Mouse (Mus musculus) liver, adult (tissue): Measurements from ENCODE around the gene Tex46.

Experiments
- GATA4 ChIP-seq: IDR thresholded peaks from 2 replicates; pipeline ENCODE4 v1.6.1; 2014; ENCODE audit warnings: mild to moderate bottlenecking, low read length; ENCODE audit not compliant: insufficient replicate concordance

Gene Tex46

DNA sequence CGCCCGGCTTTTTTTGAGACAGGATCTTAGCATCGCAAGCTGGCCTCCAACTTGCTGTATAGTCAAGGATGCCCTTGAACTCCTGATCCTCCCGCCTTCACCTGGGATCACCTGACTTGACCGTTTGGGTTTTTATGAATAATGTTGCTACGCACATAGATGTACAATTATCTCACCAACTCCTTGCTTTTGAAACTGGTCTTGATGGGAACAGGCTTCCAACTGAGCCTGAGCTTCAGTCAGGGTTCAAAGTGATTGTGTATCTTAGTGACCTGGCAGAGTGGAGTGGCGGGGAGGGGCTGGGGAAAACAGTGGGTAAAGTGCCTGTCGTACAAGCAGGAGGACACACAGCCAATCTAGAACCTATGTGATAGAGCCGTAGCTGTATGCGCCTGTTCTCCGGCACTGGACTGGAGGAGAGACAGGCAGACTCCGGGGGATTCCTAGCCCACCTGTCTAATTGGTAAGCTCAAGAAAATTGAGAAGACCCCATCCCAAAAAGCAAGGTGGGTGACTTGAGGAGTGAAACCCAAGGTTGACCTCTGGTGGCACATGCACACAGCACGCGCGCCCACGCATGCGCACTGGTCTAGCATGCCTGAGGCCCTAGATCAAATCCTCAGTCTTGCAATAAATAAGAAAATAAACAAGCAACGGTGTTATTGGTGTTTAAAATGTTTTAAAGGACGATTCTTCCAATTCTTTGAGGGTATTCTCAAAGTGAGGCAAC, 4.3 kb upstream of the Tex46 start:
- no peak for TF ChIP-seq GATA4

DNA sequence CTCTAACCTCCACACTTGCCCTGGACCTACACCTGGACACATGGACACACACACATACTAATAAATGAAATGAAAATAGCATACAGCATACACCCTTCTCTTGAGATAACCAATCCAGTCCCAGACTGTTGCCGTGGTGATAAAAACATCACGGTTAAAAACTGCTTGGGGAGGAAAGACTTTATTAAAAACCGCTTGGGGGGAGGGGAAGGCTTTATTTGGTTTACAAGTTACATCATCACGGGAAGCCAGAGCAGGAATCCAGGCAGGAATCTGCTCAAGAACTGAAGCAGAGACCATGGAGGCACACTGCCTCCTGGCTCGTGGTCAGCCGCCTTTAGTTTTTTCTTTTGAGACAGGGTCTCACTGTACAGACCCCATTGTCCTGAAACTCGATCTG, 3.4 kb downstream of the Tex46 start:
- no peak for TF ChIP-seq GATA4

DNA sequence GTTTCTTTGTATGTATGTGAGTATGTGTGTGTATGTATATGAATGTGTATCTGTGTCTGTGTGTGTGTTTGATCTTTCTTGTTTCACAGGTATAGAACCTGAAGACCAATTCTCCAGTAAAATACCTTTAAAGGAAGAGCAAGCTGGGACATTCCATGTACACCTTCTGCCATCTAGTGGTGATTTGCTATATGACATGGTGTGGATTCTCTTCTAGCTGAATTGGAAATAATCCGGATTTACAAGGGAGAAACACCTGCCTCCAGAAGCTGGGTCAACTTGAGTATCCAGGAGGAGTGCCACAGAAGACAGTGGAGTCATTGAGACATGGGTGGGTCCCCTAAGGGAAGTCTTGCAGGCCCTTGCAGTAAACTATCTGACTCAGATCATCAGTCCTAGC, 11.1 kb downstream of the Tex46 start:
- no peak for TF ChIP-seq GATA4

DNA sequence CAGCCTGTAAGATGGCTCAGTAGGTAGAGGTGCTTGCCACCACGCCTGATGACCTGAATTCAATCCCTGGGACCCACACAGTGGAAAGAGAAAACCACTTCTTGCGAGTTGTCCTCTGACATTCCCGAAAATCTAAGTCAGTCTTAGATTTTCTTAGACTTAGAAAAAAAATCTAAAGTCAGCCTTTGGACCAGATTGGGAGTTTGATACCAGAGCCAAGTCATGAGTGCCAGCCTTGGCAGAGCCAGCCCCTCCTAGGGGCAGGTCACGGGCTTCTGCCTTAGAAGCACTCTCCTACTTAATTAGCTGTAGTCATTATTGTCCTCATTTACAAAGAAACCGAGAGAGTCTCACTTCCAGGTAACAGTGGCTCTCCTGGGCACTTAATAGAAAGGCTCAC, 11.7 kb downstream of the Tex46 start:
- no peak for TF ChIP-seq GATA4

DNA sequence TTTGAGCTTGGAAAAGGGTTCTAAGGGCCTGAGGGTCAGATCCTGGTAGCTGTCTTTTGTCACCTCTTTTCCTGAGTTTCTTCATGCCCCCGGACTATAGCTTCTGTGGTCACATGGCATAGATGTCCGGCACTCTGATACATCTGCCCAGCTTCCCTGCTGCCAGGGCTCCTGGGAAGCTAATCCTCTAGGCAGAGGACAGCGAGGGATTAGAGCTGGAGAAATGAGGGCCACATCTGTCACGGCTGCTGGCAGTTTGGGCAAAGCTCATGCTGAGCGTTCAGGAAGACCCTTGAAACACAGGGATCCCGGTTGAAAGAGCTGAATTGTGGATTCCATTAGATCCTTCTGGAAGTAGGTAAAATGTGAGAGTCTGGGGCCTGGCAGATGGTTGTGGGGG, 12.2 kb downstream of the Tex46 start, which contains the start of gene Lactbl1:
Lactbl1 (plus strand) TSS at position 234 of the 400 bp plus-strand sequence.
- TF ChIP-seq GATA4 = no peak

DNA sequence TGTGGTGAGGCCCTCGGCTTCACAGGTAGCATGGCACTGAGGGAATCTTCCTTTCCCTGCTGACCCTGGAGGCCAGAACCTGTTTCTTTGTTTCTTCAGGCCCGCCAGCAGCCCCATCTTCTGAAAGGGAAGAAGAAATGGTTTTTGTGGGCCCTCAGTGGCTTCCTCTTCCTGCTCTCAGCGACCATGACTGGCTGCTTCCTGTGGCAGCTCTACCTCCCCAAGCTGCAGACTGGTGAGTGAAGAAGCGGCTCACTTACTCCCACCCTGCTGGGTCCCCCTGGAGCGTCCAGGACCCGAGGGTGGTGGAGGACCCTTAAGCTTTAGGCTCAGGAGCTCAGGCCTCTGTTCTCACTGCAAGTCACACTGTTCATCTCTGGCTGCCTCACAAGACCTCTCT, 16.4 kb downstream of the Tex46 start:
- no peak for TF ChIP-seq GATA4

DNA sequence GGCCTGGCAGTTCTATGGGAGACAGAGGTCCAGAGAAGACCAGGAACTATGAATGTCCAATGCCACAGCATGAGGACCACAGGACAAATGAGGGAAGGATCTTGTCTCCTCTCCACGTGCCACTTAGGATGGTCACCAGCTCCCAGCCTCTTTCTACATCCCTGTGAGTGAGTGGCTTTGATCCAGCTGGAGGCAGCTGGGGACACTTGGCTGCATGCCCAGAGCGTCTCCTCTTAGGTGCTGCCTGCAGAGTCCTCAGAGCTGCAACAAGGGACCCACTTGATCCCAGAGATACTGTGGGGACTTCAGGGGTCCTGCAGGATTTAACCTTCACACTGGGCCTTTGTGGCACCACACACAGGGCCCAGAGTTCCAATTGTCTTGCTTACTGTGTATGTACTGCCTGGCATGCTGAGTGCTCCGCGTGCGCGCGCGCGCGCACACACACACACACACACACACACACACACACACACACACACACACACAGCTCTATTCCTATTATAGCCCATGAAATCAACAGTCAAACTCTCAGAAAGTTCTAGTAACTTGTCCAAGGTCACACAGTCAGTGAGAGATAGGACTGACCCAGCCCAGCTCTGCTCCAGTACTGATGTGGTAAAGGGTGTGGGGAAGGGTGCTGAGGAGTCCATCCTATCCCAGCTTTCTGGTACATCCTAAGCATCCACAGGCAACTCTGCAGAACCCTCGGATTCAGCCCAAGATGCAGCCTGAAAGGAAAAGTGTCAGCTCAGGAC, 21.2 kb downstream of the Tex46 start:
- no peak for TF ChIP-seq GATA4

DNA sequence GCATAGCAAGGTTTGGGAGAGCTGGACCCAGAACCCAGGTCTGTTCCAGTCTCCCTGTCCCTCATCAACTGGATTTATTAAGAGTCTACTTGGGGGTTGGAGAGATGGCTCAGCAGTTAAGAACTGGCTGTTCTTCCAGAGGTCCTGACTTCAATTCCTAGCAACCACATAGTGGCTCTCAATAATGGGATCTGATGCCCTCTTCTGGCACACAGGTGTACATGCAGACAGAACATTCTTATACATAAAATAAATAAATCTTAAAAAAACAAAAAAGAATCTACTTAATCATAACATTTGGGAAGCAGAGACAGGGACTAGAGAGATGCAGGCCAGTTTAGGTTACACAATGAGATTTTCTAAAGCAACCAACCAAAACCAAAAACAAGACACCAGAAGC, 25.8 kb downstream of the Tex46 start:
- TF ChIP-seq GATA4 = no peak

DNA sequence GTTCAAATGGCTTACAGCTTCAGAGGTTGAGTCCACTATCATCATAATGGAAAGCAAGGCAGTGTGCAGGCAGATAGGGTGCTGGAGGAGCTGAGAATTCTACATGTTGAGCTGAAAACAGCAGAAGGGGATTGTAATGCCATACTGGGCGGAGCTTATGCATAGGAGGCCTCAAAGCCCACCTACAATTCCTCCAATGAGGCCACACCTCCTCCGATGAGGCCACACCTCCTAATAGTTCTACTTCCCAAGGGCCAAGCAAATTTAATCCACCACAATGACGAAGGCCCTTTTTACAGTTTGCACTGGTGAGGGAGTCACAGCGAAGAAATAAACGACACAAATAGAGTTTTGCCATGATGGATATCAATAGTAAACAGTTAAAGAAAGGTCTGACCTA, 26.3 kb downstream of the Tex46 start:
- no peak for TF ChIP-seq GATA4

DNA sequence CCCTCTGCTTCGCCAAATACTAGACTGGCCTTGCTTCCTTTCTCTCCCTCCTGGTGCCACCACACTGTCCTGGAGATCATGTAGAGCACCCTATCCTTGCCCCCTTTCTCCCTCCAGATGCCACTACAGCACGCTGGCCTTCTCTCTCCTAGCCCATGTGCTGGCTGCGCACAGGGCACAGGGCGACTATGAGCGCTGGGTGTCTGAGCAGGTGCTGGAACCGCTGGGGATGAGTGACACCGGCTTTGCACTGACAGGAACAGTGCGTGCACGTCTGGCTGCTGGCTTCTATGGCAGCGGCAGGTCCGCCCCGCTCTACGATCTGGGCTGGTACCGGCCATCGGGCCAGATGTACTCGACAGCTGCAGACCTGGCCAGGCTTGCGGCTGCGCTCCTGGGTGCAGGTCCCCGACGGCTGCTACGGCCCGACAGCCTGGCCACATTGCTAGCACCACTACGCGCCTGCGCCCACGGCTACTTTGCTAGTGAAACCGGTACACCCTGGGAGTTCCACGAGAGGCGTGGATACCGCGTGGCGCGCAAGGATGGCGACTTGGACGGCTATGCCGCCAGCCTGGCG, 26.8 kb downstream of the Tex46 start:
- TF ChIP-seq GATA4 = no peak

DNA sequence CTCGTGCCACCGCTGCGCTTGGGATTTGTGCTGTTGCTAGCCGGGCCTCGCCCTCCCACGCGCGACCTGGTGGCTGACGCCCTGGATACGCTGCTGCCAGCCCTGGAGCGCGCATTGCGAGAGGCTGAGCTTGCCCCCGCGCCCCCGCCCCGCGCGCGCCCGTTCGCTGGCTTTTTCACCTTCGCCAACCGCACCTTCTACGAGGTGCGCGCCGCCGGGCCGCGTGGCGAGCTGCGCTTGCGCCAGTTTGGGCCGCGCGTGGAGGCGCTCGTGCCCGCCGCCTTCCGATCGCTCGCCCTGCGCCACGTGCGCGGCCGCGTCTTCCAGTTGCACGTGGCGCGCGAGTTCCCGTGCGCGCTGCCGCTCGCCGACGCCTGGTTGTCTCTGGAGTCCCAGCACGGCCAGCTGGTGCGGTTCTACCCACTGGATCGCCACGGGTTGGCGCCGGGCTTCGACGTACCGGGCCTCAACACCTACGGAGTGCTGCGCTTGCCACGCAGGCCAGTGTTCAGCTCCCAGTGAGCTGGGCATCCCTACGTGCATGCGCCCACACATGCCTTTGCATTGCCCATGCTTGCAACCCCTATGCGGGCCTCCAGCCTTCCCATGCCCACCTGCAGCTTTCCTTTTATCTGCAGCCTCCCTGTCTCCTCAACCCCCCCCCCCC, 27.5 kb downstream of the Tex46 start:
- TF ChIP-seq GATA4 = no peak

DNA sequence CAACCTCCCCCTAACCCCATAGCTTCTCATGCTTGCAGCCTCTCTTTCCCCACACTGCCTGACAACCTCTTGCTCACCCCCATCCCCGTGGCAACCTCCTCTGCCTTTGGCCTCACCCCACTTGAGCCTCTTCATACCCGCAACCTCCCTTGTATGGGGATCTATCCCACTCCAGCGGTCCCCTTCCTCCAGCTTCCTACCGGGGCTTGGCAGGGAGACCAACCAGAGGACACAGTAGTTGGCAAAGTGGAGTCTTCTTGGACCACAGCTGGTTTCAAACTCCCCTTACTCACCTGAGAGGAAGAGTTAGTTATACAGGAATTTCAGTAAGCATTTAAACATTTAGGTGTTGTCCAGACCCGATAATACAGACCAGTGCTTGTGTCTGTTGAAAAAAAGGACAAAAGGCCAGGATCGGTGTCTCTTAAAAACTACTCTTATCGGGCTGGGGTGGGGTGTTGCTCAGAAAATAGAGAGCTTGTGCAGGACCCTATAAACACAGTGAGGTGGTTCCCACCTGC, 28.1 kb downstream of the Tex46 start:
- no peak for TF ChIP-seq GATA4

DNA sequence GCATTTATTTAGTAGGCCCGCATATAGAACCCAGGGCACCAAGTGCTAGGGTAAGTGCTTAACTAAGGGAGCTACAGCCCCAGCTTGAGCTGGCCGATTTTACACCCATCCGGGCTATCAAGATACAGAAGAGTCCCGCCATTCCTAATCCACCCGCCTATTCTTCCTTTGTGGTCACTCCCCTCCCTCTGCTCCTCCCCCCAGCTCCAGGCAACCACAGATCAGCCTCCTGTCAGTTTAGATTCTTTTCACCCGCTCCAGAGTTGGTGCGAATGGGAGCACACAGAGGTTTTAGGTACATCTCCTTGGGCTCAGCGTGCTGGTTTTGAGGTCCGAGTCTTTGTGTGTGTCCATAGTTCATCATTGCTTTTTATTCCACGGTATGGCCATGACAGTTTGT, 28.7 kb downstream of the Tex46 start:
- TF ChIP-seq GATA4 = no peak

DNA sequence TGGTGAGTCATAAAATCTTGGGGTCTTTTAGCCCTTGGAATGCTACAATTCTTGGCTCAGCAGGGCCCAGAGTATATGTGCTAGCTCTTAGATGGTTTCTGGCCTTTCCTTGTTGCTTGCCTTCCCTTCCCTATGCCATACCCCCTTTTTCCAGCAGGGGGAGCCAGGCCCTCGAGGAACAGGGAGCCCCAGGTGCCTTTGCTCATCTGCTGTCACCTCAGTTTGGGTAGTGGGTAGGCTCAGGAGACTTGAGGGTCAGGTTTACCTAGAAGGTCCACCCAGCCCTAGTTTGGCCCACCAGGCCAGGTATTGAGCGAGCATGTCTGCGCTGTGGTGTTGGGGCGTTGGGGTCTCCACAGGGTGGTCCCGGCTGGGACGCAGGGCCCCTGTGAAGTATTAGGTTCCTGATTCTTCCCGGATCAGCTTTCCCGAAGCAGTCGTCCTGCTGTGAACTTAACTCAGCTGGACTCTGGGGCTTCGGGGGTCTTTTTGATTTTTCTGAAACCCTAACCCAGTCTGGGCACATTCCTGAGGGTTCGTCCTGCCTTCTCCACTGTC, 38.8 kb downstream of the Tex46 start:
- TF ChIP-seq GATA4 = no peak
